Mouse (Mus musculus): ENCODE data around the gene Cstb. TPM values are rescaled to one million over a fixed set of nuclear protein-coding genes. Genes with fewer than 3 reads are reported as not detected.
"Not testable (repeated sequence)": the region's sequence is repeated elsewhere in the genome, so short reads cannot be mapped to it uniquely, and the experiment has no call there.

The Cstb gene
- polyA plus RNA-seq, 1 experiment from 2014 or later = 114 TPM

DNA sequence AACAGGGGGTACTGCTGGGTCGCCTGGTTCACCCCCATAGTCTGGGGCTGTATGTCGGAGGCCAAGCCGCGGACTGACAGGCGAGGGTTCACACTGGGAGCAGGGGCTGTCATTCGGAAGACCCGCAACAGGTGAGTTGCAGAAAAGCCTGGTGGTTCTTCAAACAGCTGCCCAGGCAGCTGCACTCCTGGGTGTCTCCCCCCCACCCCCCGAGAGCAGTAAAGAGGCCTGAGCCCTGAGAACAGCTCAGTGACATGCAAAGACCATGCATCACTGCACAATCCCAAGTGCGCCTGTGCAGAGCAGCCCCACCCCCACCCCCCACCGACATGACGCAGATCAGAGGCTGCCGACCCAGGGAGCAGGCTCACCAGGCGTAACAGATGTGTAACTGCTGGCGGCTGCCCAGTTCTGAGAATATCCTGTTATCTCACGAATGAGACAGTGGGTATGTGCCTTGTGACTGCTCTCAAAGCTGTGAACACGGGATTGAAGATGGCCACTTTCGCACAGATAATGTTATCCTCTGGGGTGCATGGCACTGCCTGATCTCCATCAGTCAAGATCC is 26.3 kb upstream of the Cstb start:
- H3K9ac ChIP-seq = no peak overlapping the region
- H3K27me3 ChIP-seq = 0 out of 2 replicates have a peak, but pooled peaks cover 4% of the 10 kb centered on the region
- peaks cover 41% of the 10 kb centered on the region for H3K36me3 ChIP-seq
- H3K27ac ChIP-seq = peak overlapping the region; percentile 72
- WGBS = 32% methylated on average over 17 of the region's 17 CpGs
- no peaks in the 10 kb centered on the region for H3K9me3 ChIP-seq (replicated peaks)
- peaks cover 29% of the 10 kb centered on the region for H3K4me1 ChIP-seq (replicated peaks)
- peak overlapping the region; percentile 43; the same call in 1 of the 2 replicates for H3K4me2 ChIP-seq
- peak; percentile 60 for ATAC-seq (replicated peaks; ENCODE audit: insufficient number of reproducible peaks, insufficient read depth, low FRiP score, low read depth)
- no peak overlapping the region for H3K4me3 ChIP-seq

GRCm38 (mm10) chr10:78401127-78401526 is 24.3 kb upstream of the Cstb start:
- H3K4me2 ChIP-seq = no peak overlapping the region
- H3K4me1 ChIP-seq (replicated peaks) = peaks cover 27% of the 10 kb centered on the region
- no peak overlapping the region for H3K9ac ChIP-seq
- ATAC-seq (replicated peaks; ENCODE audit: insufficient number of reproducible peaks, insufficient read depth, low FRiP score, low read depth) = no peak
- no peaks in the 10 kb centered on the region for H3K9me3 ChIP-seq (replicated peaks)
- no peak overlapping the region for H3K27ac ChIP-seq
- 88% methylated on average over 2 of the region's 2 CpGs for WGBS
- H3K4me3 ChIP-seq = no peak overlapping the region
- 0 out of 2 replicates have a peak, but pooled peaks cover 4% of the 10 kb centered on the region for H3K27me3 ChIP-seq
- H3K36me3 ChIP-seq = peaks cover 58% of the 10 kb centered on the region

- H3K4me3 ChIP-seq = no peak overlapping the region
- no peaks in the 10 kb centered on the region for H3K9me3 ChIP-seq (replicated peaks)
- 91% methylated on average over 14 of the region's 14 CpGs for WGBS
- H3K36me3 ChIP-seq = peaks cover 71% of the 10 kb centered on the region
- H3K4me2 ChIP-seq = no peak overlapping the region
- H3K27me3 ChIP-seq = no peaks in the 10 kb centered on the region
- H3K9ac ChIP-seq = no peak overlapping the region
- no peak for ATAC-seq (replicated peaks; ENCODE audit: insufficient number of reproducible peaks, insufficient read depth, low FRiP score, low read depth)
- H3K27ac ChIP-seq = no peak overlapping the region
- H3K4me1 ChIP-seq (replicated peaks) = peaks cover 22% of the 10 kb centered on the region
Observed at GRCm38 (mm10) chr10:78402301-78402922, 23.1 kb upstream of the Cstb start.

DNA sequence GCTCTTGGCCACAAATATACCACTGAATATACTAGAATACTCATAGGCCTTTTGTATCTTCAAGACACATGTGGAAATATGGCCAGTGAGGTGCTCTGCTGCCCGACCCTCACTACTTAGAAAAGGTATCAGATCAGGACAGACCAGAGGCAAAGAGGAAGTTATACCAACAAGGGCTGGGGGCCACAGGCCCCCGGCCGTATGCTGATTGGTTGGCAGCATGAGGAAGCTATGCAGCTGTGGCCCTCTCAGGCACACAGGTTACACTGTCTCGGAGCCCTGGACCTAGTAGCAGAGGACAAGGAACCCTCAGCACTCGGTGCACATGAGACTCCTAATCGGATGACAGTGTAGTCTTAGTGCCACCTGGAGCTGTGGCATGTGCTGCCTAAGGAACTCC is 19.3 kb upstream of the Cstb start:
- H3K9me3 ChIP-seq (replicated peaks) = no peaks in the 10 kb centered on the region
- no peaks in the 10 kb centered on the region for H3K27me3 ChIP-seq
- no peak overlapping the region for H3K4me3 ChIP-seq
- no peak overlapping the region for H3K4me2 ChIP-seq
- H3K9ac ChIP-seq = no peak overlapping the region
- peaks cover under 1% of the 10 kb centered on the region; the same call in 1 of the 2 replicates for H3K4me1 ChIP-seq (replicated peaks)
- ATAC-seq (replicated peaks; ENCODE audit: insufficient number of reproducible peaks, insufficient read depth, low FRiP score, low read depth) = no peak
- 85% methylated on average over 6 of the region's 6 CpGs for WGBS
- H3K27ac ChIP-seq = no peak overlapping the region
- H3K36me3 ChIP-seq = peaks cover 93% of the 10 kb centered on the region

DNA sequence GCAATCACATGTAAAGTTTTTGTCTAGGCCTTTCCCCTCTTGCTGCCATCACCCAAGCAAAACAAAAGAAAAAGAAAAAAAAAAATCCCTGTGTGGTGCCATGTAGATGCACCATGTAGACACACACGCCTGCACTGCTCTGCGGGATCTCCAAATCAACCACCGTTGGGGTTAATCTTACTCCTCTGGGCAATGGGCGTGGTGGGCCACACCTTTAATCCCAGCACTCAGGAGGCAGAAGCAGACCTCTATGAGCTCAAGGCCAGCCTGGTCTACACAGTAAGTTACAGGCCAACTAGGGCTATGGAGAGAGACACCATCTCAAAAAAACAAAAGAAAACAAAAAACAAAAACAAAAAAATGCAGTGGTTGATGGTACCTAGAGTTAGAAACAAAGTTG is 18.3 kb upstream of the Cstb start:
- H3K4me2 ChIP-seq = no peak overlapping the region
- H3K4me1 ChIP-seq (replicated peaks) = peaks cover 10% of the 10 kb centered on the region
- H3K9ac ChIP-seq = no peak overlapping the region
- H3K27ac ChIP-seq = no peak overlapping the region
- no peaks in the 10 kb centered on the region for H3K9me3 ChIP-seq (replicated peaks)
- no peak overlapping the region for H3K4me3 ChIP-seq
- WGBS = 90% methylated on average over 4 of the region's 4 CpGs
- ATAC-seq (replicated peaks; ENCODE audit: insufficient number of reproducible peaks, insufficient read depth, low FRiP score, low read depth) = no peak
- H3K27me3 ChIP-seq = no peaks in the 10 kb centered on the region
- peaks cover 83% of the 10 kb centered on the region for H3K36me3 ChIP-seq

DNA sequence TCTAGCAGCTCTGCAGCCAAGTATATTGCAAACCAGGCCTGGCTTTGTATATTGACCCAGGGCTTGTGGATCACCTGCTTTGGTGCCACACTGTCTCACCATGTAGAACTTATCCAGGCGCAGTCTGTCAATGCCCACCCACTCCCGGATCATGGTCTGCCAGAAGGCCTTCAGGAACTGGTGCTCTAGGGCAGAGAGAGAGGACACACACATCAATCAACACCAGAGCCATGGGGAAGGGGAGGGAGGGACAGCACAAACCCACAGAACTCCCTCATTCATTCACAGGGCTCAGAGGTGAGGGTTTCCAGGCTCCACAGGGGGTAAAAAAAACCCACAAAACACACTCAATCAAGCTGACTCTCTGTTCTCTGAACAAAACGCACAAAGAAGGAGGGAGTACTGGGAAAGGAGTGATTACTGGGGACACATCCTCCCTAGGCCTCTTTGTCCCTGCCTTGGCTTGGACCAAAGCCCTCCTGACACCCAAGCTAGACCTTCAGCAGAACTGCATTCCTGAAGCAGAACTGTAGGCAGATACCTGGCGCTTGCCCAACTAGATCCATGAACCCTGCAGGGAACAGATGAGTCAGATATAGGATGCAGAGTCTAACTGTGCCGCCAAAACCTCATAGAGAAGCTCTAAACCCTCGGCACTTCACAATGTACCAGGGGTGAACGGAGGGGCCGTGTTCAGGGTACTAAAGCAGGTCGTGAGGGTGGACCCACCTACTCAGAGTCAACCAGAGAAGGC is 16.3 kb upstream of the Cstb start:
- ATAC-seq (replicated peaks; ENCODE audit: insufficient number of reproducible peaks, insufficient read depth, low FRiP score, low read depth) = no peak
- Histone ChIP-seq H3K36me3 (peaks cover 62% of the 10 kb centered on the region), H3K9me3 (replicated peaks) (no peaks in the 10 kb centered on the region), H3K4me2 (no peak overlapping the region), H3K4me1 (replicated peaks) (peaks cover 14% of the 10 kb centered on the region), H3K27me3 (no peaks in the 10 kb centered on the region), H3K9ac (no peak overlapping the region), H3K27ac (no peak overlapping the region), H3K4me3 (no peak overlapping the region)
- 81% methylated on average over 9 of the region's 9 CpGs for WGBS

- Histone ChIP-seq H3K4me3 (peak overlapping the region; percentile 100), H3K9me3 (replicated peaks) (no peaks in the 10 kb centered on the region), H3K36me3 (peaks cover 38% of the 10 kb centered on the region), H3K4me1 (replicated peaks) (peaks cover 14% of the 10 kb centered on the region), H3K27me3 (no peaks in the 10 kb centered on the region), H3K4me2 (peak overlapping the region; percentile 69), H3K9ac (peak overlapping the region; percentile 88), H3K27ac (peak overlapping the region; percentile 93)
- no peak for ATAC-seq (replicated peaks; ENCODE audit: insufficient number of reproducible peaks, insufficient read depth, low FRiP score, low read depth)
- WGBS = 11% methylated on average over 8 of the region's 8 CpGs
Observed at GRCm38 (mm10) chr10:78411851-78412250, 13.6 kb upstream of the Cstb start.

GRCm38 (mm10) chr10:78412319-78413151 is 12.9 kb upstream of the Cstb start, which contains the start of gene Rrp1:
Rrp1 (minus strand) TSS chr10:78413043.
- ATAC-seq (replicated peaks; ENCODE audit: insufficient number of reproducible peaks, insufficient read depth, low FRiP score, low read depth) = peak; percentile 91
- Histone ChIP-seq H3K4me3 (peak within 1 kb of the TSS; percentile 100), H3K27ac (peak within 1 kb of the TSS; percentile 93), H3K4me1 (replicated peaks) (peaks cover 14% of the 10 kb centered on the region), H3K4me2 (peak within 1 kb of the TSS; percentile 69), H3K36me3 (peaks cover 31% of the 10 kb centered on the region), H3K27me3 (no peaks in the 10 kb centered on the region), H3K9me3 (replicated peaks) (no peaks in the 10 kb centered on the region), H3K9ac (peak within 1 kb of the TSS; percentile 88)
- WGBS = under 1% methylated on average over 70 of the region's 70 CpGs

GRCm38 (mm10) chr10:78413152-78413520 is 12.3 kb upstream of the Cstb start:
- H3K4me3 ChIP-seq = peak overlapping the region; percentile 100
- H3K4me1 ChIP-seq (replicated peaks) = peaks cover 14% of the 10 kb centered on the region
- peaks cover 26% of the 10 kb centered on the region for H3K36me3 ChIP-seq
- no peak for ATAC-seq (replicated peaks; ENCODE audit: insufficient number of reproducible peaks, insufficient read depth, low FRiP score, low read depth)
- 31% methylated on average over 7 of the region's 7 CpGs for WGBS
- H3K9ac ChIP-seq = peak overlapping the region; percentile 88; the same call in 1 of the 2 replicates
- no peaks in the 10 kb centered on the region for H3K9me3 ChIP-seq (replicated peaks)
- 0 out of 2 replicates have a peak overlapping the region, but pooled peaks have one; percentile 93 for H3K27ac ChIP-seq
- H3K27me3 ChIP-seq = no peaks in the 10 kb centered on the region
- H3K4me2 ChIP-seq = peak overlapping the region; percentile 69

- peaks cover 14% of the 10 kb centered on the region for H3K4me1 ChIP-seq (replicated peaks)
- ATAC-seq (replicated peaks; ENCODE audit: insufficient number of reproducible peaks, insufficient read depth, low FRiP score, low read depth); H3K9ac ChIP-seq; H3K36me3 ChIP-seq; H3K27ac ChIP-seq; H3K27me3 ChIP-seq; H3K4me2 ChIP-seq; H3K4me3 ChIP-seq; H3K9me3 ChIP-seq (replicated peaks): not testable (repeated sequence)
- 83% methylated on average over 3 of the region's 4 CpGs for WGBS
Observed at GRCm38 (mm10) chr10:78414936-78415335, 10.5 kb upstream of the Cstb start.

GRCm38 (mm10) chr10:78417888-78418287 is 7.6 kb upstream of the Cstb start:
- H3K27me3 ChIP-seq = no peaks in the 10 kb centered on the region
- peaks cover 5% of the 10 kb centered on the region; the same call in 1 of the 2 replicates for H3K4me1 ChIP-seq (replicated peaks)
- H3K9me3 ChIP-seq (replicated peaks) = no peaks in the 10 kb centered on the region
- H3K27ac ChIP-seq = no peak overlapping the region
- no peaks in the 10 kb centered on the region for H3K36me3 ChIP-seq
- H3K4me2 ChIP-seq = no peak overlapping the region
- H3K4me3 ChIP-seq = no peak overlapping the region
- 56% methylated on average over 5 of the region's 5 CpGs for WGBS
- no peak for ATAC-seq (replicated peaks; ENCODE audit: insufficient number of reproducible peaks, insufficient read depth, low FRiP score, low read depth)
- no peak overlapping the region for H3K9ac ChIP-seq
